Mouse (Mus musculus) limb, embryonic 13.5 days (tissue): ENCODE results near the gene Gm37240. TPM values are rescaled to one million over a fixed set of nuclear protein-coding genes. Genes with fewer than 3 reads are reported as not detected.

Source experiments
- ATAC-seq: fragments of 200-750 bp; cut with Nextera tagmentation; 2 replicates; pipeline ENCODE4 v1.8.0; 2017; ENCODE audit warnings: low read depth, moderate number of reproducible peaks, moderate TSS enrichment; ENCODE audit not compliant: low FRiP score
- H3K27ac ChIP-seq: fragments of 300-500 bp; sonication (generic); 2 replicates; pipeline ENCODE4 v1.5.1; 2015; ENCODE audit warnings: inconsistent platforms, mild to moderate bottlenecking, moderate library complexity
- H3K27me3 ChIP-seq: fragments of 300-500 bp; sonication (generic); 2 replicates; pipeline ENCODE4 v1.6.1; 2015; ENCODE audit warnings: mild to moderate bottlenecking, inconsistent platforms
- H3K36me3 ChIP-seq: fragments of 300-500 bp; sonication (generic); 2 replicates; pipeline ENCODE4 v1.6.1; 2015; ENCODE audit warnings: inconsistent platforms, mild to moderate bottlenecking, moderate library complexity
- H3K4me1 ChIP-seq: fragments of 300-500 bp; sonication (generic); 2 replicates; pipeline ENCODE4 v1.6.1; 2015; ENCODE audit warnings: inconsistent platforms
- H3K4me2 ChIP-seq: fragments of 300-500 bp; sonication (generic); replicated peaks from 2 replicates; pipeline ENCODE4 v1.6.1; 2015; ENCODE audit warnings: inconsistent platforms, mild to moderate bottlenecking, moderate library complexity
- H3K4me3 ChIP-seq: fragments of 300-500 bp; sonication (generic); 2 replicates; pipeline ENCODE4 v1.5.1; 2015; ENCODE audit warnings: moderate library complexity, mild to moderate bottlenecking, inconsistent platforms
- H3K9ac ChIP-seq: fragments of 300-500 bp; sonication (generic); 2 replicates; pipeline ENCODE4 v1.6.1; 2015; ENCODE audit warnings: mild to moderate bottlenecking, inconsistent platforms
- H3K9me3 ChIP-seq: fragments of 300-500 bp; sonication (generic); 2 replicates; pipeline ENCODE4 v1.6.1; 2016; ENCODE audit warnings: inconsistent platforms
- WGBS: fragments of 180-500 bp; shearing (Covaris S2); methylation state at CpG from one replicate; pipeline ENCODE4 v1.1.7; 2015; 5-methylcytosine and 5-hydroxymethylcytosine counted together
- polyA plus RNA-seq: library from polyadenylated mRNA; unstranded; fragments of >200 nt; fragmentation: Nextera tagmentation; extraction: Ambion mirVana; gene quantifications from 2 replicates; pipeline ENCODE4 v1.2.1, GENCODE M21; 2015

Gm37240 gene
- polyA plus RNA-seq, 1 experiment from 2014 or later = 6.1 TPM

GRCm38 (mm10) chr3:85518668-85519067 lies 368.6 kb downstream of the Gm37240 start:
- H3K4me3 ChIP-seq = no peak overlapping the region
- no peak overlapping the region for H3K9ac ChIP-seq
- 69% methylated on average over 8 of the region's 8 CpGs for WGBS
- no peak overlapping the region for H3K27ac ChIP-seq
- ATAC-seq = no peak
- no peaks in the 10 kb centered on the region for H3K27me3 ChIP-seq
- no peaks in the 10 kb centered on the region for H3K36me3 ChIP-seq
- peaks cover 14% of the 10 kb centered on the region; the same call in 1 of the 2 replicates for H3K4me1 ChIP-seq
- no peak overlapping the region for H3K4me2 ChIP-seq
- H3K9me3 ChIP-seq = no peaks in the 10 kb centered on the region

DNA sequence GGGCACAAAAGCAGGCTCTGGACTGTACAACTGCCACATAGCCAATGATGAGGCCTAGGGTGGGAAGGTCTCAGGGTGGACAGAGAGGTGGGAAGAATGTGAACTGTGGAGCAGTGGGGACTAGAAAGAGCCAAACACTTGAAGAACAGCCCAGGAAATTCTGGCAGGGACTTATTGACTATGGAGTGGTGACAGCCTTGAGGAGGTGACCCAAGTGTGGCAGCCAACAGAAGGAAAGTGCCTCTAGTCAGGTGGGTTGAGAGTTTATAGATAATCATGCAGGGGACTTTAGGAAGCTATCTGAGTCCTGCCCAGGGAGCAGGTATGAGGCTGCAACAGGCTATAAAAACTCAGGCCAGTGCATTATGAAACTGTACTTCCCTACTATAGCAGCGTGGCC lies 369.2 kb downstream of the Gm37240 start:
- Histone ChIP-seq H3K9me3 (no peaks in the 10 kb centered on the region), H3K27ac (no peak overlapping the region), H3K4me1 (peaks cover 14% of the 10 kb centered on the region; the same call in 1 of the 2 replicates), H3K27me3 (no peaks in the 10 kb centered on the region), H3K4me2 (no peak overlapping the region), H3K9ac (no peak overlapping the region), H3K36me3 (no peaks in the 10 kb centered on the region), H3K4me3 (no peak overlapping the region)
- WGBS = 58% methylated on average over 1 of the region's 1 CpGs
- ATAC-seq = no peak

GRCm38 (mm10) chr3:85516739-85517396 lies 370.4 kb downstream of the Gm37240 start:
- no peak for ATAC-seq
- Histone ChIP-seq H3K27ac (no peak overlapping the region), H3K4me1 (peaks cover 14% of the 10 kb centered on the region; the same call in 1 of the 2 replicates), H3K27me3 (no peaks in the 10 kb centered on the region), H3K4me2 (no peak overlapping the region), H3K9me3 (no peaks in the 10 kb centered on the region), H3K4me3 (no peak overlapping the region), H3K36me3 (no peaks in the 10 kb centered on the region), H3K9ac (no peak overlapping the region)
- WGBS = 40% methylated on average over 11 of the region's 11 CpGs

GRCm38 (mm10) chr3:85514700-85515099 lies 372.6 kb downstream of the Gm37240 start:
- Histone ChIP-seq H3K27ac (no peak overlapping the region), H3K9me3 (no peaks in the 10 kb centered on the region), H3K4me1 (peaks cover 14% of the 10 kb centered on the region; the same call in 1 of the 2 replicates), H3K27me3 (no peaks in the 10 kb centered on the region), H3K36me3 (no peaks in the 10 kb centered on the region), H3K9ac (no peak overlapping the region), H3K4me2 (no peak overlapping the region), H3K4me3 (no peak overlapping the region)
- ATAC-seq = no peak
- 79% methylated on average over 11 of the region's 11 CpGs for WGBS

DNA sequence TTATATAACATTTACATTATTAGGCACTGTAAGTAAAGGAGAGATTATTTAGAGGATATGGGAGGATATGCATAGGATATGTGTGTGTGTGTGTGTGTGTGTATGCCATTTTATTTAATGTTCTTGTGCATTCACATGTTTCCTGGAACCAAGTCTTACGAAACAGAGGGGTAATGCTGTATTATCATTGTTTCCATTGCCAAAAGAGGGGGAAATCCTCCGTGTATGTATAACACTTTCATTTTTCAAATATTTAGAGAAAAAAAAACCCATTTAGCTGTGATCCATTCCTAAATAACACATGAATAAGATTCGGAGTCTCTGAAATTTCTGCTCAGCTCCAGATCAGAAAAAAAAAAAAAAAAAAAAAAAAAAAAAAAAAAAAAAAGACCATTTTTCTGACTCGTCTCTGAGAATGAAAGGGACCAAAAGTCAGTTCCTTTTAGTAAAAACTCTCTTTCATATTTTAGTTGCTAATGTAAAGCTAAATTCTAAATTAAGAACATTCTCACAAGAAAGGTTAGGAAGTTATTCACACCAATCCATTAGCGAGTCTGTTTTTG lies 378.5 kb downstream of the Gm37240 start:
- Histone ChIP-seq H3K4me3 (no peak overlapping the region), H3K27ac (no peak overlapping the region), H3K36me3 (no peaks in the 10 kb centered on the region), H3K9ac (no peak overlapping the region), H3K4me2 (no peak overlapping the region), H3K9me3 (no peaks in the 10 kb centered on the region), H3K4me1 (no peaks in the 10 kb centered on the region), H3K27me3 (no peaks in the 10 kb centered on the region)
- ATAC-seq = no peak
- WGBS = 84% methylated on average over 5 of the region's 5 CpGs

- H3K4me3 ChIP-seq = no peak overlapping the region
- H3K36me3 ChIP-seq = no peaks in the 10 kb centered on the region
- no peak overlapping the region for H3K9ac ChIP-seq
- H3K9me3 ChIP-seq = no peaks in the 10 kb centered on the region
- WGBS = 80% methylated on average over 3 of the region's 3 CpGs
- no peaks in the 10 kb centered on the region for H3K27me3 ChIP-seq
- ATAC-seq = no peak
- no peak overlapping the region for H3K4me2 ChIP-seq
- no peaks in the 10 kb centered on the region for H3K4me1 ChIP-seq
- H3K27ac ChIP-seq = no peak overlapping the region
These were observed 387.2 kb downstream of the Gm37240 start for GRCm38 (mm10) chr3:85500096-85500495.

- ATAC-seq = no peak
- no peaks in the 10 kb centered on the region for H3K9me3 ChIP-seq
- 63% methylated on average over 4 of the region's 4 CpGs for WGBS
- H3K4me1 ChIP-seq = no peaks in the 10 kb centered on the region
- H3K36me3 ChIP-seq = no peaks in the 10 kb centered on the region
- no peak overlapping the region for H3K27ac ChIP-seq
- no peaks in the 10 kb centered on the region for H3K27me3 ChIP-seq
- no peak overlapping the region for H3K4me3 ChIP-seq
- H3K4me2 ChIP-seq = no peak overlapping the region
- no peak overlapping the region for H3K9ac ChIP-seq
These were observed 391.2 kb downstream of the Gm37240 start for GRCm38 (mm10) chr3:85496146-85496545.

DNA sequence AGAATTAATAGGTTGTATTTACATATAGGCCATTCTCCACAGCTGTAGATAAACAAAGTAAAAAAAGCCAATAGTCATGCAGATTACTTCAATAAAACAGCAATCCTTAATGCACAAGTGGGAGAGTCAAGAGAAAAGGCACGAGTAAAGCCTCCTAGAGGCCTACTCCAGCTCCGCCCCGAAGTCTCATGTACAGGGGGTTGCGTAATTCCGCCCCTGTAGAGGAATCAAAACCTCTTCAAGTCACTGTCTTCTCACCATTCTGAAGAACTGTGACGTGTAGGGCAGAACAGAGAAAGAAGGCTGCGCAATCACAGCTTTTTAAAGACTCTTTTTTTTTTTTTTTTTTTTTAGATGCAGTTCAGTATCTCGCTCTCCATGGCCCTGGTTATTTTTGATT lies 393.5 kb downstream of the Gm37240 start:
- Histone ChIP-seq H3K9me3 (no peaks in the 10 kb centered on the region), H3K4me2 (no peak overlapping the region), H3K4me1 (no peaks in the 10 kb centered on the region), H3K27me3 (no peaks in the 10 kb centered on the region), H3K27ac (no peak overlapping the region), H3K4me3 (no peak overlapping the region), H3K36me3 (no peaks in the 10 kb centered on the region), H3K9ac (no peak overlapping the region)
- 86% methylated on average over 8 of the region's 8 CpGs for WGBS
- ATAC-seq = no peak

DNA sequence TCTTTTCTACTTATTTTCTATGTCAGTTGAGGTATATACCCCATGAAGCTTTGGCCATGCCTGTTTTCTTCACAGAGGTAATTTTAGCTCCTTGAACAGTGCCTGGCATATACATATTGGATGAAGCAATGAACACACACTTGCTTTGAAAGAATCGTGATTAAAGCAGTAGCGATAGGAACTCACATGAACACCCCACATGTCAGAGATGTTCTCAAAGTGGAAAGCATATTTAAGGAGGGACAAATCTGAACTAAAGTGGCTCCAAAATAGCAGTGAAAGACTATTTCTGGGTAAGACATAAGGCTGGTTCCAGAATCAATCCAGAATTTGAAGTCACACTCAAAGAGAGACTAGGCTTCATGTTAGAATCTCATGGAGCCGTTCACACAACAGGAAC lies 397.1 kb downstream of the Gm37240 start:
- 85% methylated on average over 3 of the region's 3 CpGs for WGBS
- Histone ChIP-seq H3K36me3 (no peaks in the 10 kb centered on the region), H3K27ac (no peak overlapping the region)

GRCm38 (mm10) chr3:85487379-85487778 lies 399.9 kb downstream of the Gm37240 start:
- no peaks in the 10 kb centered on the region for H3K36me3 ChIP-seq
- H3K4me2 ChIP-seq = no peak overlapping the region
- ATAC-seq = no peak
- 72% methylated on average over 6 of the region's 6 CpGs for WGBS
- H3K27me3 ChIP-seq = no peaks in the 10 kb centered on the region
- H3K27ac ChIP-seq = no peak overlapping the region
- no peaks in the 10 kb centered on the region for H3K9me3 ChIP-seq
- H3K9ac ChIP-seq = no peak overlapping the region
- H3K4me3 ChIP-seq = no peak overlapping the region
- no peaks in the 10 kb centered on the region for H3K4me1 ChIP-seq

More for the DNA sequence above, 397.1 kb downstream of the Gm37240 start:
- H3K9ac ChIP-seq = no peak overlapping the region
- H3K9me3 ChIP-seq = no peaks in the 10 kb centered on the region
- no peak for ATAC-seq
- H3K4me3 ChIP-seq = no peak overlapping the region
- no peaks in the 10 kb centered on the region for H3K27me3 ChIP-seq
- no peak overlapping the region for H3K4me2 ChIP-seq
- no peaks in the 10 kb centered on the region for H3K4me1 ChIP-seq

DNA sequence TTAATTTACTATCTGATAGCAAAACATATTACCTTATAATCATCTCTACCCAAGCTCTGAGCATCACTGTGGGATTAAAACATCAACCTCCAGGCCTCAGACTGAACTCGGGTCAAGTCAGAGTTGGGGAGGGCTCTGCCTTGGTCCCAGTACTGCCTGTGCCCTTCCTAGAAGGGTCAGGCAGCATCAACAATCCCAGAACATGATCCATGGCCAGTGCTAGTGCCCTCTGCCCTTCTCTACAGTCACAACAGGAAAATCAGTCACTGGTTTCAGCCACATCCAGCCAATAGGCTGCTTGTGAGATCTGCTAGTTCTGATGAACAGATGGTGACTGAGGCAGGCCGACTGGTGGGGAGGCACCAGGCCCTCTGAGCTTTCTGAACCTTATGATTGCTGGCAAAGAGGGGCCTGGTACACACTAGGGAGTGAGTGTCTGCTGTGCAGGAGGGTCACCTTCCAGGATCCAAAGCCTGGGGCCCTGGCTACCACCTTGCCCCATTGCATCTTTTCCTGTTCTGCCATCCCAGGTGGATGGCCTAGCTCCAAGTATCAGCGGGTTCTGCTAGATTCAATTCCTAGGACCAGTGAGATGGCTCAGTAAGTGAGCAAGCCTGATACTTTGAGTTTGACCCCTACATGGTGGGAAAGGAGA lies 401.7 kb downstream of the Gm37240 start:
- no peaks in the 10 kb centered on the region for H3K9me3 ChIP-seq
- H3K27ac ChIP-seq = no peak overlapping the region
- no peaks in the 10 kb centered on the region for H3K27me3 ChIP-seq
- no peak for ATAC-seq
- H3K36me3 ChIP-seq = no peaks in the 10 kb centered on the region
- H3K4me1 ChIP-seq = no peaks in the 10 kb centered on the region
- no peak overlapping the region for H3K4me2 ChIP-seq
- WGBS = 71% methylated on average over 3 of the region's 3 CpGs
- H3K9ac ChIP-seq = no peak overlapping the region
- no peak overlapping the region for H3K4me3 ChIP-seq

- H3K9me3 ChIP-seq = no peaks in the 10 kb centered on the region
- WGBS = 42% methylated on average over 5 of the region's 5 CpGs
- H3K27ac ChIP-seq = no peak overlapping the region
- no peak overlapping the region for H3K4me3 ChIP-seq
- ATAC-seq = no peak
- no peaks in the 10 kb centered on the region for H3K36me3 ChIP-seq
- H3K27me3 ChIP-seq = no peaks in the 10 kb centered on the region
- H3K4me1 ChIP-seq = no peaks in the 10 kb centered on the region
- H3K4me2 ChIP-seq = no peak overlapping the region
- no peak overlapping the region for H3K9ac ChIP-seq
These were observed 404.7 kb downstream of the Gm37240 start for GRCm38 (mm10) chr3:85482636-85483035.
